Mouse (Mus musculus): ENCODE results near the gene Fpr-rs7.

- TF ChIP-seq POLR2A (IDR thresholded peaks at IDR 0.05; ENCODE audit: control insufficient read depth in 1 of 2, insufficient read depth in 1 of 2, low read depth in 1 of 2, low read length in 2 of 2, poor library complexity in 1 of 2) (no peak), NELFE (IDR thresholded peaks at IDR 0.05; ENCODE audit: low read depth, low read length) (no peak), POLR2AphosphoS2 (IDR thresholded peaks at IDR 0.05; ENCODE audit: low read length) (no peak), MAZ (IDR thresholded peaks at IDR 0.05; ENCODE audit: low read depth, low read length) (no peak), TCF12 (IDR thresholded peaks at IDR 0.05; ENCODE audit: low read depth, low read length) (no peak), GATA1 (IDR thresholded peaks at IDR 0.05; ENCODE audit: low read depth, low read length) (no peak), CTCF (IDR thresholded peaks at IDR 0.05 in 2 of 3, conservative IDR thresholded peaks at IDR 0.05 in 1 of 3; ENCODE audit: control insufficient read depth in 1 of 3, insufficient read depth in 1 of 3, low read depth in 2 of 3, low read length in 3 of 3, poor library complexity in 1 of 3, severe bottlenecking in 1 of 3) (no peak), ZC3H11A (IDR thresholded peaks at IDR 0.05; ENCODE audit: low read depth, low read length) (no peak), CHD2 (IDR thresholded peaks at IDR 0.05; ENCODE audit: low read length) (no peak), SMC3 (IDR thresholded peaks at IDR 0.05; ENCODE audit: low read depth, low read length) (no peak)
Observed at GRCm38 (mm10) chr17:20071656-20072396, 42.2 kb downstream of the Fpr-rs7 start.
